Mouse (Mus musculus) forebrain, postnatal 0 days (tissue): Measurements from ENCODE around the gene Rasal2. TPM values are rescaled to one million over a fixed set of nuclear protein-coding genes. Genes with fewer than 3 reads are reported as not detected.
A peak's percentile ranks its signal among the peaks of the same experiment; 100 is the strongest.

Experiments used
- ATAC-seq: fragments of 200-750 bp; cut with Nextera tagmentation; 2 replicates; pipeline ENCODE4 v1.8.0; 2017; ENCODE audit warnings: mild to moderate bottlenecking, moderate library complexity
- DNase-seq: peaks from one replicate; pipeline ENCODE4 v3.0.0-alpha.2; 2015
- H3K27ac ChIP-seq: fragments of 300-500 bp; sonication (generic); 2 replicates; pipeline ENCODE4 v1.5.1; 2014; ENCODE audit warnings: low read depth, mild to moderate bottlenecking, antibody characterized with exemption, low read length, moderate library complexity, mixed read lengths
- H3K27me3 ChIP-seq: fragments of 300-500 bp; sonication (generic); 2 replicates; pipeline ENCODE4 v1.6.1; 2014; ENCODE audit warnings: mild to moderate bottlenecking, low read length, mixed read lengths; ENCODE audit not compliant: insufficient read depth
- H3K36me3 ChIP-seq: fragments of 300-500 bp; sonication (generic); 2 replicates; pipeline ENCODE4 v1.6.1; 2014; ENCODE audit warnings: mild to moderate bottlenecking, moderate library complexity; ENCODE audit not compliant: insufficient read depth
- H3K4me1 ChIP-seq: fragments of 300-500 bp; sonication (generic); 2 replicates; pipeline ENCODE4 v1.6.1; 2014; ENCODE audit warnings: antibody characterized with exemption; ENCODE audit not compliant: insufficient read depth
- H3K4me2 ChIP-seq: fragments of 300-500 bp; sonication (generic); 2 replicates; pipeline ENCODE4 v1.6.1; 2014; ENCODE audit warnings: low read depth, mild to moderate bottlenecking, moderate library complexity
- H3K4me3 ChIP-seq: fragments of 300-500 bp; sonication (generic); 2 replicates; pipeline ENCODE4 v1.5.1; 2014; ENCODE audit warnings: low read depth, low read length, mixed read lengths
- H3K9ac ChIP-seq: fragments of 300-500 bp; sonication (generic); 2 replicates; pipeline ENCODE4 v1.6.1; 2014; ENCODE audit warnings: mild to moderate bottlenecking
- H3K9me3 ChIP-seq: fragments of 300-500 bp; sonication (generic); 2 replicates; pipeline ENCODE4 v1.6.1; 2016; ENCODE audit warnings: low read length
- CTCF ChIP-seq: sonication (generic); IDR thresholded peaks from 2 replicates; pipeline ENCODE4 v1.5.1; 2016; ENCODE audit warnings: antibody characterized with exemption, control low read depth, low read depth
- WGBS: fragments of 180-500 bp; shearing (Covaris S2); extraction: QIAGEN DNeasy Blood & Tissue Kit; methylation state at CpG from one replicate; pipeline ENCODE4 v1.1.7; 2014; 5-methylcytosine and 5-hydroxymethylcytosine counted together
- polyA plus RNA-seq: library from polyadenylated mRNA; unstranded; fragments of >200 nt; fragmentation: Nextera tagmentation; extraction: Ambion mirVana; gene quantifications from 2 replicates; pipeline ENCODE4 v1.2.1, GENCODE M21; 2015
- total RNA-seq: library from RNA; depleted of rRNA; stranded (reverse); fragments of >200 nt; gene quantifications from 2 replicates; pipeline ENCODE4 v1.2.3, GENCODE M21; 2014

The Rasal2 gene
- total and polyA plus RNA-seq, 2 experiments from 2014 or later = 26.3 to 42.1 TPM

DNA sequence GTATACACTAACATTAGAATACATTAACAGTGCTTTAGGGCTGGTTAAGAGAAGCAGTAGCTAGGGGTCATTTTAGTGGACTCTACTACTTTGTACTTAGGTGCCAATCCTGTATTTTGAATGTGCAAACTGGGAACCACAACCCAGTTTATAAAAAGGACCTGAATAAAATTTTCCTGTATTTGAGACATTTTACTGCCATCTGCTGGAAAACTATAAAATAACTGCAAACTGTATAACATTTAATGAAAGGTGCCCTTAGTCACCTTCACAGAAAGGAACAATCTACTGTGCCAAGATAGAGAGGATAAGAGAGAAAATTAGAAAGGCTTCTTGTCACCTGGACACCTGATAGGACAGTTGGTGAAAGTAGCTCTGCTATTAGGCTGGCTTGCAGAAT is 131.6 kb downstream of the Rasal2 start:
- ATAC-seq (no peak), DNase-seq (peak; percentile 57)
- no peak overlapping the region for H3K27ac ChIP-seq
- no peaks in the 10 kb centered on the region for H3K4me1 ChIP-seq
- H3K4me2 ChIP-seq = no peak overlapping the region
- H3K36me3 ChIP-seq = no peaks in the 10 kb centered on the region
- peak; percentile 55 for TF ChIP-seq CTCF
- no peak overlapping the region for H3K4me3 ChIP-seq
- H3K9ac ChIP-seq = no peak overlapping the region
- H3K27me3 ChIP-seq = no peaks in the 10 kb centered on the region
- no peaks in the 10 kb centered on the region for H3K9me3 ChIP-seq

DNA sequence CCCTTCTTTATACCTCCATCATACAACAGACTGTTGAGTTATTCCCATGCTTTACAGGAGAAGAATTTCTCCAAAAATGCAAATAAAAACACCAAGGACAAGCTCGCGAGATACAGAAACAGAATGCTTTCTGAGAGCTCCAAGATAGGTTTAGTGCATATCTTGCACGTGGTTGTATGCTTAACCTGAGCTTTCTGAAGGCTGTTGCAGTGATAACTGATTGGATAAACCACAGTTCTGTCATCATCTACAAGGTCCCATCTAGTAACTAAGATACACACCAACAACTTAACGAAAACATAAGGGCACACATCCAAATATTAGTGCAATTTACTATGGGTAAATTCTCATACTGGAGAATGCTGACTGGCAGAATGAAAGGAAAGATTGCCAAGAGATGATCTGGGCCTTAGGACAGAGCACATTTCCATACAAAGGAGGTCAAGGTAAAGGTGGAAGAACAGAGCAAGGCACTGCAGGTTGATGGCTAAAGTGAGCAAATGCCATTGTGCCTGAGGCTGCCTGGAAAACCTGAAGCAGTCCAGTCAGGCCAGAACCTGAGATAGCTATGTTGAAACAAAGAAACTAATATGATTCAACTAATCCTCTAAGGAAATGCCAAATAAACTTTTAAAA is 136.6 kb downstream of the Rasal2 start:
- H3K4me2 ChIP-seq = no peak overlapping the region
- H3K27ac ChIP-seq = no peak overlapping the region
- H3K9ac ChIP-seq = no peak overlapping the region
- H3K9me3 ChIP-seq = no peaks in the 10 kb centered on the region
- H3K36me3 ChIP-seq = no peaks in the 10 kb centered on the region
- H3K4me3 ChIP-seq = no peak overlapping the region
- WGBS = 89% methylated on average over 4 of the region's 4 CpGs
- TF ChIP-seq CTCF = no peak
- H3K27me3 ChIP-seq = no peaks in the 10 kb centered on the region
- no peaks in the 10 kb centered on the region for H3K4me1 ChIP-seq
- DNase-seq = no peak
- no peak for ATAC-seq

DNA sequence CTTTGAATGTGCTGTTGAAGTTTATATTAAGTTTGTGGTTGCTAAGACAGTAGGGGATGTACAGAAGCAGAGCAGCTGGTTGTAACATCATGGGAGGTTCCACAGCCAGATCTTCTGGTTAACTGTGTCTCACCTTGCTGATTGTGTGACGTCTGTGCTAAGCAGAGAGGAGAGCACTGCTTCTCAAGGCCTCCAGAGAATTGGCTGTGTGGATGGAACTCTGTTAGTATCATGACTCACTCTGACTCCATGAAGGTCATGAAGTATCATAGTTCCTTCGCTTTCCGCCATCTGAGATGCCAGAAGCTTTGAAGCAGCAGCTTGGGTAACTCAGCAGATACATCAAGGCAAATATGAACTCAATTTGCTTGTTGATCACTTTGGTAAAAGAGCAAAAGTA is 144.5 kb downstream of the Rasal2 start:
- no peak overlapping the region for H3K9ac ChIP-seq
- H3K4me3 ChIP-seq = no peak overlapping the region
- H3K4me1 ChIP-seq = no peaks in the 10 kb centered on the region
- no peak for TF ChIP-seq CTCF
- H3K27me3 ChIP-seq = no peaks in the 10 kb centered on the region
- DNase-seq (no peak), ATAC-seq (no peak)
- no peak overlapping the region for H3K4me2 ChIP-seq
- 95% methylated on average over 3 of the region's 3 CpGs for WGBS
- H3K36me3 ChIP-seq = no peaks in the 10 kb centered on the region
- no peaks in the 10 kb centered on the region for H3K9me3 ChIP-seq
- no peak overlapping the region for H3K27ac ChIP-seq

DNA sequence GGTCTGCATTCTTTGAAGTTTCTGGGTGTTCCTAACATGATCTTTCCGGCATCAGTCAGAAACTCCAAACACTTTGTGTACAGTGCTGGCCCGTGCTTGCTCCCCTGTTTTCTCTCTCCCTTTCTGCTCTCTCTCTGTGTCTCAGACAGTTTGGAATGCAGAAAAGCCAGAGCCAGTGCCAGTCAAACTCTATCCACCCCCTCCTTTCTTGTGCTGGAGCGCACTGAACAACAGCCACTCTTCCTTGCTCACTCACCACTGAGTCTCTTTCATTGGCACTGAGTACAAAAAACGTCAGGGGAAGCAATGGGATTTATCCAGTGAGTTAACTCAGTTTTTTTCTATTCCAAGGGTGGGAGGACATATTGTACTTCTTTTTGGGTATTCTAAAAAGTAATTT is 155.8 kb downstream of the Rasal2 start:
- 11% methylated on average over 4 of the region's 4 CpGs for WGBS
- Histone ChIP-seq H3K27me3 (no peaks in the 10 kb centered on the region), H3K9ac (no peak overlapping the region), H3K4me3 (no peak overlapping the region), H3K36me3 (no peaks in the 10 kb centered on the region), H3K4me1 (0 out of 2 replicates have a peak, but pooled peaks cover 5% of the 10 kb centered on the region), H3K4me2 (no peak overlapping the region), H3K27ac (no peak overlapping the region), H3K9me3 (no peaks in the 10 kb centered on the region)
- peak; percentile 90 for ATAC-seq
- no peak for TF ChIP-seq CTCF
- DNase-seq = peak; percentile 21

DNA sequence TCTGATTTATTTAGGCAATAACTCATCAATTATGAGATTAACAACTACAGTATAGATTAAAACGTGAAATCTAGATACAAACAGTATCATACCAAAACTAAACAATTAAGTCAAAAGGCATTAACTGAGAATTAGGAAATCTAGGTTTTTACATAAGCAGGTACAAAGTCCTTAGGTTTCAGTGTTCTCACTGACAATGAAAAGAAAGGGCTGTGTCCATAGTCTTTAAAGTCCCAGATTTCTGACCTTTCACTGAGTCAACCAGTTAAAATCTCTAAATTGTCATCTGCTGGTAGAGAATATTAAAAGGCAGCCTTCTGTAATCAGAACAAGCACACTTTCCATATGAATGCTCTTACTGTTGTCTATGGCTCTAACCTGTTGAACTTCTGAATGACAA is 156.6 kb downstream of the Rasal2 start:
- H3K9ac ChIP-seq = no peak overlapping the region
- H3K27ac ChIP-seq = no peak overlapping the region
- no peak overlapping the region for H3K4me2 ChIP-seq
- H3K4me3 ChIP-seq = no peak overlapping the region
- 0 out of 2 replicates have a peak, but pooled peaks cover 5% of the 10 kb centered on the region for H3K4me1 ChIP-seq
- no peak for ATAC-seq
- H3K27me3 ChIP-seq = no peaks in the 10 kb centered on the region
- no peaks in the 10 kb centered on the region for H3K36me3 ChIP-seq
- 63% methylated on average over 1 of the region's 1 CpGs for WGBS
- H3K9me3 ChIP-seq = no peaks in the 10 kb centered on the region
- no peak for DNase-seq
- TF ChIP-seq CTCF = no peak

DNA sequence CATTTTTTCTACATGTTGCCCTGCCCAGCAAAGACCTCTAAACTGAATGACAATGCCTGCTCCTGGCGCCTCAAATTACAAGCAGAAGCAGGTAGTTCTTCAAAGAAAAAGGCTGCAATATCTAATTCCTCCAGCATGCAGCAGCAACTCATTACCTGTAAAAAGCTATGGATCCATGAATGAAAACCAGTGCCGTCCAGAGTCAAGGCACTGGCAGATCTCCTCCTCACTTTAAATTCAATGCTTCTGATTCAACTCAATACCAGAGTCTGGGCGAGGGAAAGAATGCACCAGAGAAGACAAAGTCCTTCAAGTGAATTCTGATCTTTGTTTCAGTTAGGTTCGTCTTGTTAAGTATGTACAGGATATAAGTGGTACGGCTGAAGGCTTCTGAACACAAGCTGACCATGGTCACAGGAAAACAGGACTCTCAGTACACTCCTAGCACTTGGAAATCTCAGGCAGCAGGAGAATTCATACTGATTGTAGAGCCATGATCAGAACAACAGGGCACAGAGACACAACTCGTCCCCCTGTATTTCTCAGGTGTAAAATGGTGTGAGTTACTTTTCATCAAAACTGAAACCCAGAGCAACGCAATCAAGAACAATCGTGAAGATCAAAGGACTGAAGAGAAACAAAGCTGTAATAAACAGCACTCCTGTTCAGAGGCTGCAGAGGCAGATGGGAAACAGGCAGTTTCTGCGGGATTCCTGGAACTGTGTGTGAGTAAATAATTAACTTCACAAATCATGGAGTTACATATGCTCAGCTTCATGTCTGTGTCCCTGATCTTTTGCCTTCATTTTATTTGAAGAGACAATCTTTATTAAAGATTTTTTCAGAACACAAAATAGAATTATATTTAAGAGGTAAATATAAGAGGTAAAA is 158.6 kb downstream of the Rasal2 start:
- Histone ChIP-seq H3K4me3 (no peak overlapping the region), H3K4me2 (peak overlapping the region; percentile 10; the same call in 1 of the 2 replicates), H3K27ac (no peak overlapping the region), H3K4me1 (0 out of 2 replicates have a peak, but pooled peaks cover 5% of the 10 kb centered on the region), H3K27me3 (no peaks in the 10 kb centered on the region), H3K9ac (no peak overlapping the region), H3K9me3 (no peaks in the 10 kb centered on the region), H3K36me3 (no peaks in the 10 kb centered on the region)
- 0 out of 2 replicates have a peak, but pooled peaks have one; percentile 5 for TF ChIP-seq CTCF
- WGBS = 46% methylated on average over 9 of the region's 9 CpGs
- peak; percentile 32; the same call in 1 of the 2 replicates for ATAC-seq
- DNase-seq = no peak

DNA sequence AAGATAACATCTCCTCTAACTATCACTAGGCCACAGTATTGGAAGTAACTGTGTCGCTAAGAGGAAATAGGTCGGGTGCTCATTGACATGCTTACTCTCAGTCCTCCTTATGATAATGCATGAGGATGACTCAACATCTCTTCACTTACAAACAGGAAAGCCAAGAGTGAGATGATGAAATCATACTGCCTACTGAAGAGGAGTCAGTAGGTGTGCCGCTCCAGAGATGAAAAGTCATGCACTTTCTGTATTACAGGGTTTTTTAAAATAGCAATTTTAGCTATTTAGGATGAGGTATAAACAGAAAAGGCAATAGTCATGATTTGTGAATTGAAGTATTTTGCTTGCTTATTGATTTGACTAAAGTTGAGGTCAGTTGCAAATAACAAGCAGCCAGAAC is 164.3 kb downstream of the Rasal2 start:
- DNase-seq = no peak
- no peaks in the 10 kb centered on the region for H3K27me3 ChIP-seq
- no peak overlapping the region for H3K4me2 ChIP-seq
- H3K4me1 ChIP-seq = 0 out of 2 replicates have a peak, but pooled peaks cover 2% of the 10 kb centered on the region
- ATAC-seq = no peak
- no peaks in the 10 kb centered on the region for H3K36me3 ChIP-seq
- 85% methylated on average over 3 of the region's 3 CpGs for WGBS
- H3K4me3 ChIP-seq = no peak overlapping the region
- H3K9ac ChIP-seq = no peak overlapping the region
- no peak for TF ChIP-seq CTCF
- no peaks in the 10 kb centered on the region for H3K9me3 ChIP-seq
- H3K27ac ChIP-seq = no peak overlapping the region
